Mouse (Mus musculus): ENCODE data around the gene Otulinl. TPM values are rescaled to one million over a fixed set of nuclear protein-coding genes. Genes with fewer than 3 reads are reported as not detected.

Gene Otulinl
- polyA plus RNA-seq, 1 experiment: 0.06 TPM

DNA sequence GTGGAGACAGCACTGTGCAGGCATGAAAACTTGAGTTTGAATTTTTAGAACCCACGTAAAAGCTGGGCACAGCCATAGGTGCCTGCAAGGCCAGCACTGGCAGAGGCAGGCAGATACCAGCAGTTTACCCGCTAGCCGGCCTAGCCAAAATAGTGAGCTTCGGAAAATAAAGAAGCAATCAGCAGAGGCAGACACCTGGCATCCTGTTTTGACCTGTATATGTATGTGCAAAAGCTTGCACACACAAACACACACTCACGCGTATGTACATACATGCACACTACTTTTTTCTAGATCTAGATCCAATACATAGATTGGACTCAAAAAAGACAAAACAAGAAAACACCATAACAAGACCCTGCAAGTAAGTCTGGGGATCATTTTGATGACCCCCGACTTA lies 12.8 kb downstream of the Otulinl start:
- H3ac ChIP-seq (ENCODE audit: control insufficient read depth, insufficient read length): no peak overlapping the region
- TF ChIP-seq USF1 (IDR thresholded peaks at IDR 0.05; ENCODE audit: low read depth): no peak
- TF ChIP-seq MAX (IDR thresholded peaks at IDR 0.05; ENCODE audit: low read depth): no peak
- TF ChIP-seq TCF12 (IDR thresholded peaks at IDR 0.05; ENCODE audit: insufficient read depth, poor library complexity, severe bottlenecking): no peak
- TF ChIP-seq TCF3 (IDR thresholded peaks at IDR 0.05; ENCODE audit: insufficient read length, low read depth): no peak
- no peak for TF ChIP-seq MYOG (IDR thresholded peaks at IDR 0.05; ENCODE audit: control insufficient read depth in 1 of 3, insufficient read depth in 1 of 3, insufficient read length in 2 of 3, low read depth in 2 of 3)
- no peaks in the 10 kb centered on the region for H3K79me2 ChIP-seq (ENCODE audit: control insufficient read depth, insufficient read depth)
- no peaks in the 10 kb centered on the region for H3K36me3 ChIP-seq (ENCODE audit: control insufficient read depth, insufficient read depth)
- no peak overlapping the region for H3K4me2 ChIP-seq (ENCODE audit: low read depth)
- no peak overlapping the region for H3K4me3 ChIP-seq
- peaks cover 19% of the 10 kb centered on the region for H3K27me3 ChIP-seq (ENCODE audit: control insufficient read depth, insufficient read depth, insufficient read length)

DNA sequence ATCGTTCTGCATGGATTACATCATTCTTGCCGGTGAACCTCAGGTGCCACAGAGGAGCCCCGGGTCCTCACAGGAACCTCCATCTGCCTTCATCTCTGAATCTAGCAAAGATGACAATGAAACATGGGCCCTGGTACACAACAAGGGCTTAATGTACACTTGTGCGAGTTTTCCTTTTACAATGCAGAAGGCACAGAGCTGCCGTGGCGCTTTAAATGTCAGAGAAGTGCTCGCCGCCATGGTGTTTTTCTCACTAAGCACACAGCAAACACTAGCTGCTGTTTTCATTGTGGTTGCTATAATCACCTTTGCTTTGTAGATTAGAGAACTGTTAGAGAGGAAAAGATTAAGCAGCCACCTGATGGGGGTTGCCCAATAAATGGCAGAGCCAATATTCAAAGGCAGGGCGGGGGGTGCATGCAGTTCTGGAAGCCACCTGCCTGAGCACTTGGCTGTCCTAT lies 13.3 kb downstream of the Otulinl start:
- H3K36me3 ChIP-seq (ENCODE audit: control insufficient read depth, insufficient read depth): no peaks in the 10 kb centered on the region
- no peak overlapping the region for H3K4me3 ChIP-seq
- H3K79me2 ChIP-seq (ENCODE audit: control insufficient read depth, insufficient read depth): no peaks in the 10 kb centered on the region
- H3ac ChIP-seq (ENCODE audit: control insufficient read depth, insufficient read length): no peak overlapping the region
- peaks cover 19% of the 10 kb centered on the region for H3K27me3 ChIP-seq (ENCODE audit: control insufficient read depth, insufficient read depth, insufficient read length)
- TF ChIP-seq TCF12 (IDR thresholded peaks at IDR 0.05; ENCODE audit: insufficient read depth, poor library complexity, severe bottlenecking) (no peak), TCF3 (IDR thresholded peaks at IDR 0.05; ENCODE audit: insufficient read length, low read depth) (no peak), USF1 (IDR thresholded peaks at IDR 0.05; ENCODE audit: low read depth) (no peak), POLR2AphosphoS2 (IDR thresholded peaks at IDR 0.05; ENCODE audit: insufficient read length, low read depth) (no peak), MYOD1 (IDR thresholded peaks at IDR 0.05; ENCODE audit: control insufficient read depth in 1 of 3, insufficient read length in 2 of 3, low read depth in 2 of 3) (no peak), MYOG (IDR thresholded peaks at IDR 0.05; ENCODE audit: control insufficient read depth in 1 of 3, insufficient read depth in 1 of 3, insufficient read length in 2 of 3, low read depth in 2 of 3) (no peak), MAX (IDR thresholded peaks at IDR 0.05; ENCODE audit: low read depth) (no peak), CEBPB (IDR thresholded peaks at IDR 0.05; ENCODE audit: insufficient read depth, poor library complexity, severe bottlenecking) (no peak), REST (IDR thresholded peaks at IDR 0.05; ENCODE audit: insufficient read depth, insufficient read length) (no peak), E2F4 (IDR thresholded peaks at IDR 0.05; ENCODE audit: insufficient read depth) (no peak)
- no peak overlapping the region for H3K4me2 ChIP-seq (ENCODE audit: low read depth)

- no peak overlapping the region for H3K4me2 ChIP-seq (ENCODE audit: low read depth)
- peaks cover 19% of the 10 kb centered on the region for H3K27me3 ChIP-seq (ENCODE audit: control insufficient read depth, insufficient read depth, insufficient read length)
- H3K4me3 ChIP-seq: no peak overlapping the region
- H3ac ChIP-seq (ENCODE audit: control insufficient read depth, insufficient read length): no peak overlapping the region
- no peaks in the 10 kb centered on the region for H3K79me2 ChIP-seq (ENCODE audit: control insufficient read depth, insufficient read depth)
- TF ChIP-seq TCF12 (IDR thresholded peaks at IDR 0.05; ENCODE audit: insufficient read depth, poor library complexity, severe bottlenecking): no peak
- no peak for TF ChIP-seq MYOD1 (IDR thresholded peaks at IDR 0.05; ENCODE audit: control insufficient read depth in 1 of 3, insufficient read length in 2 of 3, low read depth in 2 of 3)
- no peak for TF ChIP-seq REST (IDR thresholded peaks at IDR 0.05; ENCODE audit: insufficient read depth, insufficient read length)
- H3K36me3 ChIP-seq (ENCODE audit: control insufficient read depth, insufficient read depth): no peaks in the 10 kb centered on the region
Measured at GRCm38 (mm10) chr15:27666911-27667539, 14.4 kb downstream of the Otulinl start.

DNA sequence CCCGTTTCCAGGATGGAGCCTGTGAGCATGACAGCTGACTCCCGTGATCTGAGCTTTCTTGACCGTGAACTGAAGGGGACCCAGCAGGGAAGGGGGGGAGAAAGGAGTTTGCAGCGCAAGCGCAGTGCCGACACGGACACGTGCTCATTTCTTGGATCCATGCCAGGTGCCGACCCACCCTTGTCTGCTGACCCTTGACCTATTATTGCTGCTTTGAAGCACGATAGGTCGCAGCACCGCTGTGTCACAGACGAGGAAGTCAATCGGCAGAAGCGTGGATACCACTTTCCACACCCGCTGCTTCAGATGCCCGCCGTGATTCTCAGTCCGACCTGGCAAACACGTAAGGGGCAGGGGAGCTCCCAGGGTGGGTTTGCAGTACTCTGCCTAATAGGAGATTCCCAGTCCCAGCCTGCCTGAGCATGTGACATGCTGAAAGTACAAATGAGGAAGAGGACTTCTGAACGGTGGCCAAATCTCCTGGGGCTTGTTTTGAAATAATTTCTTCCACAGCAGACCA lies 15.9 kb downstream of the Otulinl start:
- Histone ChIP-seq H3K4me2 (ENCODE audit: low read depth) (no peak overlapping the region), H3K79me2 (ENCODE audit: control insufficient read depth, insufficient read depth) (no peaks in the 10 kb centered on the region), H3ac (ENCODE audit: control insufficient read depth, insufficient read length) (no peak overlapping the region), H3K36me3 (ENCODE audit: control insufficient read depth, insufficient read depth) (no peaks in the 10 kb centered on the region), H3K27me3 (ENCODE audit: control insufficient read depth, insufficient read depth, insufficient read length) (peaks cover 19% of the 10 kb centered on the region), H3K4me3 (no peak overlapping the region)
- TF ChIP-seq E2F4 (IDR thresholded peaks at IDR 0.05; ENCODE audit: insufficient read depth) (no peak), MAX (IDR thresholded peaks at IDR 0.05; ENCODE audit: low read depth) (no peak), USF1 (IDR thresholded peaks at IDR 0.05; ENCODE audit: low read depth) (no peak), MYOG (IDR thresholded peaks at IDR 0.05; ENCODE audit: control insufficient read depth in 1 of 3, insufficient read depth in 1 of 3, insufficient read length in 2 of 3, low read depth in 2 of 3) (no peak), TCF3 (IDR thresholded peaks at IDR 0.05; ENCODE audit: insufficient read length, low read depth) (no peak), REST (IDR thresholded peaks at IDR 0.05; ENCODE audit: insufficient read depth, insufficient read length) (no peak), SRF (IDR thresholded peaks at IDR 0.05; ENCODE audit: control insufficient read depth, insufficient read length, low read depth) (no peak), POLR2AphosphoS2 (IDR thresholded peaks at IDR 0.05; ENCODE audit: insufficient read length, low read depth) (no peak), CEBPB (IDR thresholded peaks at IDR 0.05; ENCODE audit: insufficient read depth, poor library complexity, severe bottlenecking) (no peak), MYOD1 (IDR thresholded peaks at IDR 0.05; ENCODE audit: control insufficient read depth in 1 of 3, insufficient read length in 2 of 3, low read depth in 2 of 3) (no peak), TCF12 (IDR thresholded peaks at IDR 0.05; ENCODE audit: insufficient read depth, poor library complexity, severe bottlenecking) (no peak), POLR2A (IDR thresholded peaks at IDR 0.05; ENCODE audit: insufficient read length, low read depth) (no peak)

DNA sequence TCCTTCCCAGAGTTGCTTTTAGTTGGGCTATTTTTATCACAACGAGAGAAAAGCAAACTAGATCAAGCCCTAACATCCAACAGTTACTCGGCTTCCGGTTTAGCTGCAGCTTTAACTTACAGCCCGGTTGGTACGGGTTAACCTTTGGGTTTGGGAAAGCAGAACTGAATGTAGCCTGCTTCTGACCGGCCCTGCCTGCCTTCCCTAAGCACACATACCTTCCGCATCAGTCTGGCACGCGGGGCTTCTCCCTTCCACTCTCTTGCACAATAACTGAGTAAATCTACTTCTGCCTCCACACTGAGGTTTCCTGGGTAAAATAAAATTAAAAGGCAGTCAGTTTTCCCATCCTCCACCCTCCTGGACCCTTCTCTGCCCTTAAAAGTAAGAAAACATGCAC lies 17.3 kb downstream of the Otulinl start:
- Histone ChIP-seq H3K4me2 (ENCODE audit: low read depth) (no peak overlapping the region), H3K36me3 (ENCODE audit: control insufficient read depth, insufficient read depth) (no peaks in the 10 kb centered on the region), H3K4me3 (no peak overlapping the region), H3ac (ENCODE audit: control insufficient read depth, insufficient read length) (no peak overlapping the region), H3K27me3 (ENCODE audit: control insufficient read depth, insufficient read depth, insufficient read length) (peaks cover 16% of the 10 kb centered on the region), H3K79me2 (ENCODE audit: control insufficient read depth, insufficient read depth) (no peaks in the 10 kb centered on the region)
- no peak for TF ChIP-seq REST (IDR thresholded peaks at IDR 0.05; ENCODE audit: insufficient read depth, insufficient read length)
- TF ChIP-seq USF1 (IDR thresholded peaks at IDR 0.05; ENCODE audit: low read depth): no peak
- TF ChIP-seq TCF12 (IDR thresholded peaks at IDR 0.05; ENCODE audit: insufficient read depth, poor library complexity, severe bottlenecking): no peak
- no peak for TF ChIP-seq POLR2A (IDR thresholded peaks at IDR 0.05; ENCODE audit: insufficient read length, low read depth)
- no peak for TF ChIP-seq MYOD1 (IDR thresholded peaks at IDR 0.05; ENCODE audit: control insufficient read depth in 1 of 3, insufficient read length in 2 of 3, low read depth in 2 of 3)
- no peak for TF ChIP-seq MYOG (IDR thresholded peaks at IDR 0.05; ENCODE audit: control insufficient read depth in 1 of 3, insufficient read depth in 1 of 3, insufficient read length in 2 of 3, low read depth in 2 of 3)
- TF ChIP-seq CEBPB (IDR thresholded peaks at IDR 0.05; ENCODE audit: insufficient read depth, poor library complexity, severe bottlenecking): no peak
- TF ChIP-seq MAX (IDR thresholded peaks at IDR 0.05; ENCODE audit: low read depth): no peak
- TF ChIP-seq E2F4 (IDR thresholded peaks at IDR 0.05; ENCODE audit: insufficient read depth): no peak
- TF ChIP-seq SRF (IDR thresholded peaks at IDR 0.05; ENCODE audit: control insufficient read depth, insufficient read length, low read depth): no peak
- TF ChIP-seq POLR2AphosphoS2 (IDR thresholded peaks at IDR 0.05; ENCODE audit: insufficient read length, low read depth): no peak
- no peak for TF ChIP-seq TCF3 (IDR thresholded peaks at IDR 0.05; ENCODE audit: insufficient read length, low read depth)
